ENCODE assay signal across 8 mouse cellular contexts in genomic region chr5:38038710-38039592, GRCm38 (mm10). TPM values are rescaled to one million over a fixed set of nuclear protein-coding genes. Genes with fewer than 3 reads are reported as not detected.
DNase-seq lines count a peak whose midpoint lies in the region; ATAC-seq lines count a peak whose summit lies in the region.

Gene Stx18, plus strand, starts transcription at chr5:38038742.

- H3K27ac ChIP-seq in hindbrain, embryonic 14.5 days = peak within 1 kb of the TSS; percentile 80

- H3K27me3 ChIP-seq in hindbrain, embryonic 14.5 days (ENCODE audit: control insufficient read depth, insufficient read depth, low read length) = no peaks in the 10 kb centered on the region

- peak; percentile 95 for DNase-seq in R1 (ENCODE audit: low read depth, low spot score)
- peak; percentile 90 to 91 for DNase-seq in cerebellum, postnatal 25 days
- DNase-seq in frontal cortex, postnatal 25 days (ENCODE audit: low spot score in 2 of 2) = peak; percentile 80 to 86
- peak; percentile 87 for DNase-seq in hindbrain, embryonic 14.5 days (ENCODE audit: low spot score)
- DNase-seq in layer of hippocampus, postnatal 36 days = peak; percentile 87 to 90
- peak; percentile 87 for DNase-seq in lung, postnatal 36 days
- DNase-seq in retina, postnatal 1 day = peak; percentile 93
- peak; percentile 78 to 88 for DNase-seq in urinary bladder, adult 18-20 months (ENCODE audit: low spot score in 2 of 2)

- H3K4me1 ChIP-seq in hindbrain, embryonic 14.5 days (replicated peaks; ENCODE audit: control insufficient read depth, insufficient read depth, low read length) = peaks cover 11% of the 10 kb centered on the region

- WGBS in hindbrain, embryonic 14.5 days = under 1% methylated on average over 57 of the region's 57 CpGs

- H3K9ac ChIP-seq in hindbrain, embryonic 14.5 days = peak within 1 kb of the TSS; percentile 84

- no peaks in the 10 kb centered on the region for H3K9me3 ChIP-seq in hindbrain, embryonic 14.5 days (ENCODE audit: control insufficient read depth, low read length)

- peak within 1 kb of the TSS; percentile 86 for H3K4me2 ChIP-seq in hindbrain, embryonic 14.5 days (replicated peaks)

- H3K36me3 ChIP-seq in hindbrain, embryonic 14.5 days (replicated peaks; ENCODE audit: control insufficient read depth, insufficient read depth) = no peaks in the 10 kb centered on the region; the same call in 1 of the 2 replicates

- peak; percentile 97 for ATAC-seq in hindbrain, embryonic 14.5 days (ENCODE audit: low FRiP score)

- H3K4me3 ChIP-seq in hindbrain, embryonic 14.5 days (replicated peaks; ENCODE audit: low read length) = peak within 1 kb of the TSS; percentile 81

RNA-seq across cellular contexts. Expression of gene Stx18, which starts in this region (rescaled TPM):
- 35.1 and 38.5 TPM in 2 replicates for polyA plus RNA-seq in hindbrain, embryonic 14.5 days (2014; fragmentation: Nextera tagmentation; extraction: Ambion mirVana)
- total RNA-seq in layer of hippocampus, postnatal 36 days (2021) = 10 to 100 TPM; 37.1 to 39.9 TPM

Comparison
In these comparisons a context has a peak if more than half of its experiments do, and no peak if none do; other contexts are left out.
1. Peak in every context shown above with its lines: DNase-seq, ATAC-seq, H3K4me3 ChIP-seq and H3K27ac ChIP-seq.